Mouse (Mus musculus) NIH3T3 (cell line): ENCODE measurements around the gene Rbfox2.
A peak's percentile ranks its signal among the peaks of the same experiment; 100 is the strongest.

Experiments
- DNase-seq: peaks from one replicate; pipeline ENCODE4 v3.0.0-alpha.2; 2012; ENCODE audit warnings: low read depth

Rbfox2 gene

GRCm38 (mm10) chr15:77102685-77103084 is 204.1 kb downstream of the Rbfox2 start:
- DNase-seq, result no peak

GRCm38 (mm10) chr15:77099756-77100155 is 207.0 kb downstream of the Rbfox2 start:
- DNase-seq, result no peak

- DNase-seq, result no peak
Observed at GRCm38 (mm10) chr15:77097358-77097757, 209.4 kb downstream of the Rbfox2 start.

- peak; percentile 61 for DNase-seq
Observed at GRCm38 (mm10) chr15:77095216-77095615, 211.6 kb downstream of the Rbfox2 start.

- no peak for DNase-seq
Observed at GRCm38 (mm10) chr15:77094431-77094830, 212.4 kb downstream of the Rbfox2 start.

DNA sequence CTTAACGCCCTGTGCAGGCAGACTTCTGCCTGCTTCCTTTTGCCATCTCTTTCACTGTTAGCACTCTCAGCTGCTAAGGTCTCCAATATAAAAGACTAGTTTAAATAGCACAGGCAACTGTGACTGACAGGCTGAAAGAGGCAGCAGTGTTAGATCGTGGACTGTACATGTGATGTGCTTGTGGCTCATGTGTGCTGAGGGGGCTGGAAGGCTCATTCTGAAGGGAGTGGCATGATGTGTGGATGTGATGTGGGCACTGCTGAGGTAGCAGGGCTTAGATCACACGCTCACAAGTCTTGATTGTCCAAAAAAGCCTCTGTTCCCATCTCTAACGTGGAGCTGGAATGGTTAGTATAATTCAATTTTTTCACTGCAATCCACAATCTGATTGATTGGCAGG is 215.4 kb downstream of the Rbfox2 start:
- no peak for DNase-seq

DNA sequence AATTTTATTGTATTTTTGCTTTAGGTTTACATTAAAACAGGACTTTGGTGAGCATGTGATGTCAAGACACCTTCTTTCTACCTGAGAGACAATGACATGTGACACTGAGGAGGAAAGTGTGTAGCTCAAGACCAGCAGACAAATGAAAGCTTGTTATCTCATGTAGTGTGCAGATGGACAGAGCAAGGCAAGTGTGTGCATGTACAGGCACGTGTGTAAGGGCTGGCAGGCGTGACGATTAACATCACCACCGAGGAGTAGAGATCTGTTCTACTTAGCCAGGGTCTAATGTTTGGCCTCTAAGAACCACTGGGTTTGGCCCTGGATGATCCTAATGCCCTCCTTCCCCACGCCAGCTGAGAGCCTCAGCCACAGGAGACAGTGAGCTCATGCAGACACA is 216.3 kb downstream of the Rbfox2 start:
- DNase-seq, result no peak

GRCm38 (mm10) chr15:77089249-77089648 is 217.6 kb downstream of the Rbfox2 start:
- no peak for DNase-seq

GRCm38 (mm10) chr15:77086488-77086887 is 220.3 kb downstream of the Rbfox2 start:
- DNase-seq, result no peak

DNA sequence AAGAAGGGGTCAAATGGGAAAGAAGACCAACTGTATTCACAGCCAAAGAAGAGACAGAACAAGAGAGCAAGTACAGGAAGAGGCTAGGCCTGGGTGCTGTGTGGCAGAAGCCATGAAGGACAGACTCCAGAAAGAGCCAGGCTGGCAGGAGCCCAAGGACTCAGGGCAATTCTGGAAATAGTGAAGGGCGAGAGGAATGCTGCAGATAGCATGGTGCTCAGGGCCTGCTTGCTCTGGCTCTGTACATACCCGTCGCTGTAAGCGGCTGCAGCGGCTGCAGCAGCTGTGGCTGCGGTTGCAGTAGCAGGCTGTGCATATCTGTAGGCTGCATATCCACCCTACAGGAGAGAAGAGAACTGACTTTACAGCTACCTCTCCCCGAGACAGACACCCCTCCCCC is 221.0 kb downstream of the Rbfox2 start:
- DNase-seq, result no peak

DNA sequence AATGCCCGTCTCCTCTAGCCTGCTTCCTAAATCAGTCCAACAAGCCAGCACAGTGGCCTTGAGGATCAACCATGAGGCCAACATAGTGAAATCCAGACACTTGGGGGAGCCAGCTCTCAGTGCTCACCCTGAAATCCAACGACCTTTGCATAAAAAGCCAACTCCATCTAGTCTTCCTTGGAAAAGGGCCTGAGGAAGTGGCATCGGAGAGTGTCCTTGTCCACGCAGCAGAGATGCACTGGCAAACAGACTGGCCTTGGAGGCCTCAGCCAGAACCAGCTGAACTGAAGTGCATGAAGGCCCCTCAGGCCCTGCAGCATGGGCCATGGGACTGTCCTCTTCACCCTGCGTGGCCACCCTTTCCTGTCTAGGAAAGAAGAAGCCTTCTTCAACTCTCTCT is 225.3 kb downstream of the Rbfox2 start:
- no peak for DNase-seq

DNA sequence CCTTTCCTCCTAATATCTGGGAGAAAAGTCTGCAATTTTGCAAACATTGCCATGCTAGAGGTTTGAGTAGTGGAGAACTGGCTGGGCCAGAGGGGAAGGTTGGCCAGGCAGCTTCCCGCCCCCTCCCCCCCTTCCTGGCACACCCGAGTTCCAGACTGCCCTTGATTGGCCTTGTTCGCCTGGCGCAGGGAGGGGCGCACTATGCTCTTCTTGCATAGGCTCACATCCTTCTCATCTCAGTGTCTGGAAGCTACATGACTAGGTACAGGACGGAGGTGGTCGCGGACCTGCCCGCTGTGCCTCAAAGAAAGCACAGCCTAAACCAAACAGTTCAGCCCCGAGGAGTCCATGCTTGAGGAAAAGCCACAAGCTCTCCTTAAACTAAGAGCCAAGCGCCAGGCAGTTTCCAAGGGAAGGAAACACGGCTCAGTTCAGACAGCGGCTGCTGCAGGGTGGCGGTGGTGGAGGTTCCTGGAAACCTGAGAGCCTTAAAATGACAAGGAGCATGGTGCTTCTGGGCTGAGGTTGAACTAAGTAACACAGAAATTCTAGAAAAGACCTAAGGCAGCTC is 226.0 kb downstream of the Rbfox2 start:
- DNase-seq, result no peak

GRCm38 (mm10) chr15:77079890-77080361 is 226.9 kb downstream of the Rbfox2 start:
- peak; percentile 79 for DNase-seq

GRCm38 (mm10) chr15:77079256-77079822 is 227.5 kb downstream of the Rbfox2 start:
- no peak for DNase-seq

DNA sequence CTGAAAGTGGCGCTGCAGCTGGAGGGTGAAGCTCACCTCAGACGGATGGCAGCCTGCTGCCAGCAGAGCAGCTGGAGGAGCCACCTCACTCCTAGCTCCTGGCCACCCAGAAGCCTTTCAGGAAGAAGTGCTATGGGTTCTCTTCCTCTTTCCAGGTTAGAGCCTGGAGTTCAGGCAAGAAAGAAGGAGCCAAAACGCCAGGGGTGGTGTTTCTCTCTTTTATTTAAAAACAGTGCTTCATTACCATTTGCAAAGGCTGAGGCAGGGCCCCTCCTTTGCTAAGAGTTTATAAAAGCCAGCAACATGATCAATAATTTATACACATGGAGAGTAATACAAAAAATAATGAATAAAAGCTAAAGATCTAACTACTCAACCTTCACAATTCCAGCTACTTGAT is 228.0 kb downstream of the Rbfox2 start:
- DNase-seq, result no peak

GRCm38 (mm10) chr15:77077906-77078305 is 228.9 kb downstream of the Rbfox2 start:
- DNase-seq, result no peak

GRCm38 (mm10) chr15:77076523-77076922 is 230.3 kb downstream of the Rbfox2 start:
- DNase-seq, result peak; percentile 82

- DNase-seq, result no peak
Observed at GRCm38 (mm10) chr15:77072556-77073163, 234.1 kb downstream of the Rbfox2 start.

- no peak for DNase-seq
Observed at GRCm38 (mm10) chr15:77071501-77071900, 235.3 kb downstream of the Rbfox2 start.

DNA sequence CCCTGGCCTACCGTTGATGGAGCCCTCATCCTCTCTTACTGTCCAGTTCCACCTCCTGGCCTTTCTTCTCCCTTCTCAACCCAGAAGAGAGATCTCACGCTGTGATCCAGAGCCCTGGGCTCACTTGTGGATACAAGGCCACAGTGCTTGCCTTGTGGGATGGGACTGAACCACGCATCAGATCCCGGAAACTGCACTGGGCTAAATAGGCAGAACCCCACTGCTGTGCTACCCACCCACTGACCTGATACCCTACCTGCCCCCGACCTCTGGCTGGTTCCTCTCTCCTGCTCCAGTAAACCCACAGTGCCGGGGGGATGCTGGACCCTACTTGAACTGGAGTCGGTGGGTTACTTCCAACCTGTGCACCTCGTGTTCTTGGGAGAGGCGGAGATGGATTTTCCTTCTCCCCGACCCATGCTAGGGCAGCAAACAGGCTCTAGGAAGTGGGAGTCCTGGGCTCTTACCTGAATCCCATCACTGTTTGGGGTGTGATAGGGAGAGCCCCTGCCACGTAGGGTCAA is 236.0 kb downstream of the Rbfox2 start:
- no peak for DNase-seq

DNA sequence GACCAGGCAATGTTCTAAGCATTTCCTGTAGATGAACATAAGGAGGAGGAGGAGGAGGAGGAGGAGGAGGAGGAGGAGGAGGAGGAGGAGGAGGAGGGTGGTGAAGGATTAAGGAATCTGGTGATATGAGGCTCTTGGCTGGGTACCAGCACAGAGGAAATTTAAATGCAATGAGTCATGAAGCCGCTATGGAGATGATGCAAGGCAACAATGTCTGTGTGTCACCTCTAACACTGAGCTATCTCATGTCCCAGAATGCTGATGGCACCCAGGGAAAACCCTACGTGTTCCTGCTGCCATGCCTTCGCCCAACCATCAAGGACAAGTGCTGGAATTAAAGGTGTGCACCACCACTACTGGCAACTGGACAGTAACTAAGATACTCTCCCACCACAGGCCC is 237.8 kb downstream of the Rbfox2 start:
- DNase-seq, result peak; percentile 77

DNA sequence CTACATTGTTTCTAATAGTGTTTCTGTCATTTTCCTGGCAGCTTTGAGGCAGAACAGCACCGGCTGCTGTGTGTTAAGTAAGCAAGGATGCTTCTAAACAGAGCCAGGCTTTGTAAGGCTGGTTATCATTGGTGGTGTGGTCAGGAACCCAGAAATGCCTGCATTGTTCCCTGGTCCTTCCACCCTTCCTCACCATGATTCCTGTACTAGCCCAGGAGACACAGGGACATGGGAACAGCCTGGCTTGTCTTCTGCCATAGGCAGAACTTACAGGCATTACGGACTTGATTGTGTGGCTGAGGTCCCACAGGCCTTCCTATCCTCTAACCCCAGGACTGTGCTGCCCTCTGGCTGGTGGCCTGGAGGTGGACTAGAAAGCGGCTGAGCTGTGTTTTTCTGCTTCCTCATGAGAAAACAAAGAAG is 238.4 kb downstream of the Rbfox2 start:
- DNase-seq, result peak; percentile 52

- DNase-seq, result no peak
Observed at GRCm38 (mm10) chr15:77066233-77066632, 240.6 kb downstream of the Rbfox2 start.
